Mouse (Mus musculus): ENCODE results near the gene Sctr. TPM values are rescaled to one million over a fixed set of nuclear protein-coding genes. Genes with fewer than 3 reads are reported as not detected.
A peak's percentile ranks its signal among the peaks of the same experiment; 100 is the strongest.
"Not testable (repeated sequence)": the region's sequence is repeated elsewhere in the genome, so short reads cannot be mapped to it uniquely, and the experiment has no call there.

Sctr gene
- polyA plus RNA-seq, 1 experiment = 0.67 TPM

DNA sequence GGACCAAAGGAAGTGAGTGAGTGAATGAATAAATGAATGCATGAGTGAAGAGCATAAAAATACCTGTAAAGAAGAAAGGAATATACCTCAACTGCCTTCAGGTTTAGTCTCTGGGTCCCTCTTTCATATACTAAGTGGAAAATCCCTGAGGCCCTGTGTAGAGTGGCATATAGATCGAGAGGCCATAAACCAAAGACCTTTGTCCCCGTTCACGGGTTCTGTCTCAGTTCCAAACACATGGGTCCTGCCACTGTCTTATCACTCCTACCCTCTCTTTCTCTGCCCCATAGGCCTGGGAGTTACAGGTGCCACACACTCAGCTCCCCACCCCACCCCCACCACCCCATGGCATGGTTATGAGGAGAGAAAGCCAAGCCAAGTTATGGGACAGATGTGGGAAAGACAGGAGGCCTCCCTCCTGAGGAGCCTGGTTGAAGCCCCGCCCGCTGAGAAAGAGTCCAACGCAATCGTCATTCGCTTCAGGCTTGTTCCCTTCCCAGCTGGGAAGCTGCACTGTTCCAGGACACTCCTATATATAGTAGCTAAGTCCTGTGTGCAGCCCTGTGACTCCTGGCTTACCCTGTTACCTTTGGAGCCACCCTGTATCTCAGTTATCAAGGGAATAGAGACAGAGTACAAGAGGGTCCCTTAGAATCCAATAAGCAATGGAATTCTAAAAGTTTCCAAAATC, 84.3 kb downstream of the Sctr start:
- peak; percentile 71 for DNase-seq (ENCODE audit: low read depth, low spot score)
- 31% methylated on average over 8 of the region's 8 CpGs for WGBS

DNA sequence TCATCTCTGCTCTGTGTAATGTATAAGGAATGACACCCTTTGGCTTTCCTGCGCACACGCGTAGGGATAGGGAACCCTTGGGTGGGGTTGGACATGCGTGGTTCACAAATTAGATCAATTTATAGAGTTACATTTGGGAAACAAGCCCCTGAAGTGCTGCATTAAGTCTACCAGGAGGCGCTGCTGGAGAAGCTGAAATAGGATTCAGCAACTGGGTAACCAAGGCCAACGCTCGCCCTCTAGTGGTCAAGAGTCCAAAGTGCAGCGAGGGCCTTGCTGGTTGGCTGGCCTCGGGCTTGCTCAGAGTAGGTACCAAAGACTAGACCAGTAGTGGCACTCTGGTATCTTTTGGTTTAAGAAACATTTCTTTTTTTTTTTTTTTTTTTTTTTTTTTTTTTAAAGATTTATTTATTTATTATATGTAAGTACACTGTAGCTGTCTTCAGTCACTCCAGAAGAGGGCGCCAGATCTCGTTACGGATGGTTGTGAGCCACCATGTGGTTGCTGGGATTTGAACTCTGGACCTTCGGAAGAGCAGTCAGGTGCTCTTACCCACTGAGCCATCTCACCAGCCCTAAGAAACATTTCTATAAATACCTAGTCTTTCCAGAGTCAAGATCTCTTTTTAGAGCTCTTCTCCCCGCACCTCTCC, 86.9 kb downstream of the Sctr start:
- WGBS = 45% methylated on average over 13 of the region's 14 CpGs
- not testable (repeated sequence) for DNase-seq (ENCODE audit: low read depth, low spot score)

DNA sequence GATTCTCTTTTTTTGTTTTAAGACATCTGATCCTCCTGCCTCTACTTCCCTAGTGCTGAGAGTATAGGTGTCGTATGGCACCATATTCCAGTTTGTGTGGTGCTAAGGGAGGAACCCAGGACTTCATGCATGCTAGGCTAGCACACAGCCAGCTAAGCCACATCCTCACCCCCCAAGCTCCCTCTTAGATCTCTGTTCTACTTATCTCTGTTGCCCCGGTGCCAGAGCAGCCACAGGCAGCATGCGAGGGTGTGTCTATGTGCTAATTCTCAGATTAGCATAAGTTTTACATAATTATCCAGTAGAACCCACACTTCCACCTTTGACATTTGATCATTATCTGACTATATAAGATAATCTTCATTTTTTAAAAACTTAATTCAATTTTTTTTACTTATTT, 88.2 kb downstream of the Sctr start:
- 71% methylated on average over 3 of the region's 3 CpGs for WGBS
- DNase-seq (ENCODE audit: low read depth, low spot score) = no peak

DNA sequence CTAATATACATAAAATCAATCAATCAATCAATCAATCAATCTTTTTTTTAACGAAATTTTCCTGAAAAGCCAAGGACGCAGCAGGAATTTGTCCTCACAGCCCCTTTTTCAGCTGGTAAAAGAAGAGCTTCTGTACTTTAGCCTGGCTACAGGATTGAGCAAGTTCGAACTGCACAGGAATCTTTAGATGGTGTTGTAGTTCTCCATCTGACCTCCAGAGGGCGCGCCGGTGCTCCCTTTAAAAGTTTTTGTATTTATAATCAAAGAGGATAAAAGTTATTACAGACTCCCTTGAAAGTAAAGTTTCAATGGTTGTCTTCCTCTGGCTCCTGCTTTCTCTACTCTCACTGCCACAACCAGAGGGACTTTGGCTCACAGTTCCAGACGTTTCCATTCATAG, 91.6 kb downstream of the Sctr start:
- DNase-seq (ENCODE audit: low read depth, low spot score) = no peak

DNA sequence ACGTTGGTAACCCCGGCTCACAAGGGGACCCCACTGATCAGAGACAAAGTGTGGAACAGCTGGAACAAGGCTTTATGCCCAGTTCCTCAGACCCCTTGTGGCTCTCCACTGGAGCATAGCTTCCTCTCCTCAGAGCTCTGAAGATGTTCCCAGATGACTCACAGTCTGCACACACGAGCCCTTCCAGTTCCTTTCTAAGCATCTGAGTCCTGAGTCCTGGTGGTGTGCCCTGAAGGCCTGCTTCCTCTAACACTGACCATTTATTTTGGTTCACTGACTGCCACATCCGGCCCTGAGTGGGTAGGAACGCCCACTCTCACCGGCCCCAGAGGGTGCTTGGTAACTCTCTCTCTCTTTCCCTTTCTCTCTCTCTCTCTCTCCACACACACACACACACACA, 92.8 kb downstream of the Sctr start:
- 65% methylated on average over 6 of the region's 6 CpGs for WGBS
- no peak for DNase-seq (ENCODE audit: low read depth, low spot score)

More for the DNA sequence above, 91.6 kb downstream of the Sctr start:
- 7% methylated on average over 7 of the region's 7 CpGs for WGBS

DNA sequence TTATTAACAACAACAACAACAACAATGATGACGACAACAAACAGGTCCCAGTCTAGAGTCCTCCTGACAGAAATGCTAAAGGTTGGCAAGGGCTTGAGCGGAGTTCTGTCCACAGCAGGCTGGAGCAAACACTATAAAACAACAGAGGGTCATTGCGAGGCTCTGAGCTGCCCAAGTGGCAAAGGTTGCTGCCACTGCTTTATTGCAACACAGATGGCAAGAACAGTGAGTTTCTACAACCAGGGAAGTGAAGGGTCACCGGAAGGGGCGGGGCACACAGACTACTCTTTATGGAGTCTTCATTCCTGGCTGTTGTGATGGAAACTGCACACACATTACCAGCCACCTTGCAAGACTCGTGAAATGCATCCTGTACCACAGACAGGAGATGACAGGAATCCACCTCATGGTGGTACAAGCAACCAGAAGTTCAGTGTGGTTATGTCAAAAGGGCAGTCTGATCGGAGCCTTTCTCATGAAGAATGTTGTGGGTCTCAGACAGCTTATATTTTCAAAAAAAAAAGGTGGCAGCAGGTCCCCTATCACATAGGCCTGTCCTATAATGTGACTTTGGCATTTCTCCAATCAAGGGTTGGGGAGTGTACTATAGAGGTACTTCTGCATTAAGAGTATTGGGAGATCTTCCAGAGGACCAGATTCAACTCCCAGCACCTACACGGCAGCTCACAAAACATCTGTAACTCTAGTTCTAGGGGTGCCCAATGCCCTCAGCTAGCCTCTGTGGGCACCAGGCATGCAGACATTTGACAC, 93.9 kb downstream of the Sctr start:
- 46% methylated on average over 8 of the region's 8 CpGs for WGBS
- DNase-seq (ENCODE audit: low read depth, low spot score) = no peak

DNA sequence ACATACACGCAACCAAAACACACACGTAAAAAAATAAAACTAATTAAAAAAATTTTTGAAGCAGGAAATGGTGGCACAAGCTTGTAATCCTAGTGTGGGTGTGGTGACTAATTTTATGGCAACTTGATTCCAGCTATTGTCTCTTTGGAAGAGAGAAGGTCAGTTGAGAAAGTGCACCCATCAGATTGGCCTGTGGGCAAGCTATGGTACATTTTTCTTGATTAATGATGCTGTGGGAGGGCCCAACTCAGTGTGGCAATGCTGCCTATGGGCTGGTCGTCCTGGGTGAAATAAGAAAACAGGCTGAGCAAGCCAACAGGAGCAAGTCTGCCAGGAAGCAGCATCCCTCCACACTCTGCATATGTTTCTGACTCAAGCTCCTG, 94.5 kb downstream of the Sctr start:
- no peak for DNase-seq (ENCODE audit: low read depth, low spot score)
- whole genome bisulfite sequencing = 66% methylated on average over 3 of the region's 3 CpGs

DNA sequence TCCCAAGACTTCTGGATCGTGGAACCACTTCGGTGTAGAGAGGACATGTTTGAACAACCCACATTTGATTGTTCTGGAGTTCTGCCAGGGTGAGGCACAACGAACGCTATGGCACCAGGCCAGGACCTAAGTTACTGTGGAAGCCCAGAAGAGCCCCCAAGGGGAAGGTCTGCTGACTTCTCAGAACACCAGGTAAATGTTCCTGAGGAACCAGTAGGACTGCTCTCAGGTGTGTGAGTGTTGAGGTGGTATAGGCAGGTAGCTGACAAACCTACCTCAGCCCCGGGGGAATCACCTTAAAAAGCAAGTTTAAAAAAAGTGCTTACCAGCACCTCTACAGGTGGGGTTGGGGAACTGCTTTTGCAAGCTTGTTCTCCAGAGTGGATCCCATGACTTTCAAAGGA, 98.9 kb downstream of the Sctr start:
- WGBS = 27% methylated on average over 5 of the region's 5 CpGs
- no peak for DNase-seq (ENCODE audit: low read depth, low spot score)

DNA sequence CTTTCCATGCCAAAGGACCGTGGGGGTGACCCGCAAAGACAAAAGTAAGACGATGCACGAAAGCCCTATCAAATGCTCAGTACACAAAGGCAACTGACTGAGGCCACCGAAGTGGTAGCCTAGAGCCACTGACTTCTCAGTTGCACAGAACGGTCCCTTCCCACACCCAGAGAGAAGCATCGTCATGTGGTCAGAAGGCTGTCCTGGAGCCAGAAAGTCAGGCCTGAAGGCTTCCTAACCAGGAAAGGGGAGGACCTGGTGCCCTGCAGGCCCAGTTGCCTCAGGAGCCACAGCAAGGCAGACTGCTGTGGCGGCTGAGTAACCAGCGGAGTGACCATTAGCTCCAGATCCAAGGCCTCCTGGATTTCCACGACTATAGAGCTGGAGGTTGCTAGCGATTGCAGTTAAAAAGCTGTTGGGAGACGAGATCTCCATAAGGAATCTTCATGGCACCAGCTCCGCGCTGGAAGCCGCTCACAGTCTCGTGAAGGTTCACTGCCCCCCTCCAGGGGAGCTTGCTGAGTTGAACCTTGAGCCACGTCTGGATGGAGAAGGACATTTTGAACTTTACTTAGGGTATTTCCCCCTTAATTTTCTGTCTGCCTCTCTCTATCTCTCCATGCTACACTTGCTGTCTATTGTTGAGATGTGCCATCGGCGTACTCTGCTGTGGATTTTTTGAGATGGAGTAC, 103.2 kb downstream of the Sctr start:
- WGBS = 91% methylated on average over 19 of the region's 19 CpGs
- no peak for DNase-seq (ENCODE audit: low read depth, low spot score)

DNA sequence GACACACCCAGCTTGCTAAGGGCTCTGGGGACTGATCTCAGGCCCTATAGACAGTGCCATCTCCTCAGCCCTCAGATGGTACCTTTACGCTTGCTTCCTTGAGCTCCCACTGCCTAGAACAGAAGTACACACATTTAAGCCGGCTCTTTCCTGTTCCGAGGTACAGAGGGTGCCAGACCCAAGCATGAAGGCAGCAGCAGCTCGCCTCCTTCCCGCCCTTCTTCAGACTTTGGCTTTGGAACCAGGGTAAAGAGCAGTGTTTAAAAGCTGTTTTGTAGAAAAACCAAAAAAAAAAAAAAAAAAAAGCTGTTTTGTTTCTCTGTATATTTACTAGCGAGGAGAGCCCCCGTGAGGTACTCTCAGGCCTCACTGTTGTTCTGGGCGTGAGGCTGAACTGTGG, 105.1 kb downstream of the Sctr start:
- WGBS = 66% methylated on average over 8 of the region's 8 CpGs
- no peak for DNase-seq (ENCODE audit: low read depth, low spot score)

DNA sequence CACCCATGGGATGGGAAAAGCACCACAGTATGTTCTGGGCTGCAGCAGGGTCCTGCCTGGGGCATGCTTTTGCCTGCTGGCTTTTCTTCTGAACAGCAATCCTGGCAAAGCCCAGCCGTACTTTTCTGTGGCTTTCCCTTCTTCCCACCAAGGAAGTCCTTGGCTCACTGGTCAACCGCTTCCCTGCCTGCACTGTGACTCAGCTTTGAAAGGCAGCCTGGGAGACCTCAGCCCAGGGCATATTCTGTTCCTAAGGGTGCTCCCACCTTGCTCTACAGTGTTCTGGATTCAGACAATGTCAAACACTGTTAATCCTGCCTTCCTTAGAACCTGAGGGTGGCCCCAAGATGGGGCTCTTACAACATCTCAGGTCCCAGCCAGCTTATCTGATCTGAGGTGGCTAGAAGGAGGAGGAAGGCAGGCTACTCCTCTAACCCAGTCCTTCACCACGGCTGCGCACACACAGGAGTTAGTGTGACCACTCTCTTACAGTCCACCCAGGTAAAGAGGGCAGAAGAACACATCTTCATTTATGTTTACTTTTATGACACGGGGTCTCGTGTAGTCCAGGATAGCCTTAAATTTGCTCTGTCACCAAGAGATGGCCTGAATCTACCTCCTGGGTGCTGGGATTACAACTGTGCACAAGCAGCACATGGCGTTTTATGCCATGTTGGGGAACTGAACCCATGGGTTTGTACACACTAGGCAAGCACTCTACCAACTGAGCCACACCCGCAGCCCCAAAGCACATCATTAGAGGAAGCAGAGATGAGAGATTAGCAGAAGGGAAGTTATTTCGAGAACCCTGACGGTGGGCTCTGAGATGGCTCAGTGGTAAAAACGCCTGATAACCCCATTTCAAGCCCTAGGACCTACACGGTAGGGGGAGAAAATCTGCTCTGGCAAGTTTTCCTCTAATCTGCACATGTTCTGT, 105.8 kb downstream of the Sctr start:
- DNase-seq (ENCODE audit: low read depth, low spot score) = no peak
- WGBS = 84% methylated on average over 12 of the region's 12 CpGs

Other genes with a start within 250 kb of the Sctr start
- gene Ptpn4, start 169.3 kb upstream of the Sctr start, polyA plus RNA-seq (2012; rRNA removed) = 0.58 and 1.0 TPM in 2 replicates
- 4.9 and 5.3 TPM in 2 replicates for gene Tmem177, start 93.7 kb upstream of the Sctr start, polyA plus RNA-seq (2012; rRNA removed)
- gene Cfap221, start 9.7 kb upstream of the Sctr start, polyA plus RNA-seq (2012; rRNA removed) = not detected in 2 replicates
- gene Tmem37, start 67.2 kb downstream of the Sctr start, polyA plus RNA-seq (2012; rRNA removed) = 73.0 and 108 TPM in 2 replicates
- gene Dbi, start 114.2 kb downstream of the Sctr start, polyA plus RNA-seq (2012; rRNA removed) = 679 and 842 TPM in 2 replicates
- 2.9 and 3.6 TPM in 2 replicates for gene 3110009E18Rik, start 114.3 kb downstream of the Sctr start, polyA plus RNA-seq (2012; rRNA removed)